Mouse (Mus musculus) forebrain, embryonic 13.5 days (tissue): ENCODE data around the gene Sipa1l1. TPM values are rescaled to one million over a fixed set of nuclear protein-coding genes. Genes with fewer than 3 reads are reported as not detected.

Experiments
- ATAC-seq: fragments of 200-750 bp; cut with Nextera tagmentation; 2 replicates; pipeline ENCODE4 v1.8.0; 2017
- H3K27ac ChIP-seq: fragments of 300-500 bp; sonication (generic); 2 replicates; pipeline ENCODE4 v1.5.1; 2015; ENCODE audit warnings: inconsistent platforms, mild to moderate bottlenecking, moderate library complexity
- H3K27me3 ChIP-seq: fragments of 300-500 bp; sonication (generic); 2 replicates; pipeline ENCODE4 v1.6.1; 2015; ENCODE audit warnings: mild to moderate bottlenecking, inconsistent platforms
- H3K36me3 ChIP-seq: fragments of 300-500 bp; sonication (generic); 2 replicates; pipeline ENCODE4 v1.6.1; 2015; ENCODE audit warnings: mild to moderate bottlenecking, inconsistent platforms; ENCODE audit not compliant: poor library complexity, severe bottlenecking
- H3K4me1 ChIP-seq: fragments of 300-500 bp; sonication (generic); 2 replicates; pipeline ENCODE4 v1.6.1; 2015; ENCODE audit warnings: inconsistent platforms
- H3K4me2 ChIP-seq: fragments of 300-500 bp; sonication (generic); 2 replicates; pipeline ENCODE4 v1.6.1; 2015; ENCODE audit warnings: inconsistent platforms, mild to moderate bottlenecking, moderate library complexity
- H3K4me3 ChIP-seq: fragments of 300-500 bp; sonication (generic); 2 replicates; pipeline ENCODE4 v1.5.1; 2015; ENCODE audit warnings: mild to moderate bottlenecking, inconsistent platforms
- H3K9ac ChIP-seq: fragments of 300-500 bp; sonication (generic); 2 replicates; pipeline ENCODE4 v1.6.1; 2015; ENCODE audit warnings: mild to moderate bottlenecking, inconsistent platforms
- H3K9me3 ChIP-seq: fragments of 300-500 bp; sonication (generic); replicated peaks from 2 replicates; pipeline ENCODE4 v1.6.1; 2016; ENCODE audit warnings: inconsistent platforms
- WGBS: fragments of 180-500 bp; shearing (Covaris S2); methylation state at CpG from one replicate; pipeline ENCODE4 v1.1.7; 2015; 5-methylcytosine and 5-hydroxymethylcytosine counted together
- polyA plus RNA-seq: library from polyadenylated mRNA; unstranded; fragments of >200 nt; fragmentation: Nextera tagmentation; extraction: Ambion mirVana; gene quantifications from 2 replicates; pipeline ENCODE4 v1.2.1, GENCODE M21; 2015

The Sipa1l1 gene
- polyA plus RNA-seq, 1 experiment from 2014 or later: 19.3 TPM

DNA sequence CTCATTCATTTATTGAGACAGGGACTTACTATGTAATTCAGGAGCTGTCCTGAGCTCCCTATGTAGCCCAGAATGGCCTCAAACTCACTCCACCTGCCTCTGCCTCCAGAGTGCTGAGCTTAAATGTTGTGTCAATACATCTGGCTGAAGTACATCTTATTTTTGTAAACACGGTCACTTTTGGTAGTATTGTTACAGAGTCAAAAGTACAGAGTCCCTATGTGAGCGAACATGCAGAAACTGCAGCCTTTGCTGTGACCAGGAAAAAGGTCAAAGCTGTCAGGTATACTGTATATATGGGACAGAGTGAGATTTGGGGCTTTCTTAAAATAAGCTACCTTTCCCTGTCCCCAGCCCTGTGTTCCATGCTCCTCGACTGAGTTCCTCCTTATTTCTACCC, 17.6 kb downstream of the Sipa1l1 start:
- no peak for ATAC-seq
- no peak overlapping the region for H3K27ac ChIP-seq
- peaks cover 12% of the 10 kb centered on the region for H3K4me1 ChIP-seq
- H3K4me2 ChIP-seq: no peak overlapping the region
- 93% methylated on average over 3 of the region's 3 CpGs for WGBS
- no peaks in the 10 kb centered on the region for H3K27me3 ChIP-seq
- H3K9ac ChIP-seq: no peak overlapping the region
- H3K9me3 ChIP-seq: peaks cover 1% of the 10 kb centered on the region
- H3K36me3 ChIP-seq: peaks cover 8% of the 10 kb centered on the region
- no peak overlapping the region for H3K4me3 ChIP-seq

DNA sequence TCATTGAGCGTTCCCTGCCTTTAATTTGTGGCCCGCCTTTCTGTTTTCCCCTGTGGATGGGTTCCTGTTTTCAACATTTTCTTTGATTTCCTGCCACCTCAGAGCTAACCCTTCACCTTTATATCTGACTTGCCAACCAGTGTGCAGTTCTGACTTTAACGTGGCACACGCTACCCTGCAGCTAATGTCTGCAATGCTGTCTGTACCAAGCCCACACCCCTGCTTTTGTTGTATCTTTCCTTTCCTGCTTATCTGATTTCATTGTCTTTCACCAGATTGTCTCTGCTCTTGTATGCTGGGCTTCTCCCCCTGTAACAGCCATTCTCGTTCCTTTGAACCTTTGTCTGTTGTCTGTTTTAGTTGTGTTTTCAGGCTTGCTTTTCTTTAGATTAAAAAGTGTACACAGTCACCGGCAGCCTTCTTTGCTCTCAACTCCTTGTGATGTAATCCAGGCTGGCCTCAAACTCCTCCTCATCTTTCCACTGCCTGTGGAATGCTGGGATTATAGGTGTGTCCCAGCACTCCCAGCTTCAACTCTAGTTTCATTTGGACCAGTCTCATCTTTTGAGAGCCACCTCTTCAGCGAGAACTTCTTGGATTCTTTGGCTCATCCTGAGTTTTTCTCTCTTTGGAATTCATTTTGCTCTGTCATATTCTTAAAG, 18.2 kb downstream of the Sipa1l1 start:
- no peaks in the 10 kb centered on the region for H3K27me3 ChIP-seq
- H3K27ac ChIP-seq: no peak overlapping the region
- no peak overlapping the region for H3K9ac ChIP-seq
- no peak overlapping the region for H3K4me3 ChIP-seq
- ATAC-seq: no peak
- H3K4me1 ChIP-seq: peaks cover 12% of the 10 kb centered on the region
- no peak overlapping the region for H3K4me2 ChIP-seq
- 59% methylated on average over 7 of the region's 7 CpGs for WGBS
- no peaks in the 10 kb centered on the region; the same call in 1 of the 2 replicates for H3K9me3 ChIP-seq
- H3K36me3 ChIP-seq: peaks cover 2% of the 10 kb centered on the region

DNA sequence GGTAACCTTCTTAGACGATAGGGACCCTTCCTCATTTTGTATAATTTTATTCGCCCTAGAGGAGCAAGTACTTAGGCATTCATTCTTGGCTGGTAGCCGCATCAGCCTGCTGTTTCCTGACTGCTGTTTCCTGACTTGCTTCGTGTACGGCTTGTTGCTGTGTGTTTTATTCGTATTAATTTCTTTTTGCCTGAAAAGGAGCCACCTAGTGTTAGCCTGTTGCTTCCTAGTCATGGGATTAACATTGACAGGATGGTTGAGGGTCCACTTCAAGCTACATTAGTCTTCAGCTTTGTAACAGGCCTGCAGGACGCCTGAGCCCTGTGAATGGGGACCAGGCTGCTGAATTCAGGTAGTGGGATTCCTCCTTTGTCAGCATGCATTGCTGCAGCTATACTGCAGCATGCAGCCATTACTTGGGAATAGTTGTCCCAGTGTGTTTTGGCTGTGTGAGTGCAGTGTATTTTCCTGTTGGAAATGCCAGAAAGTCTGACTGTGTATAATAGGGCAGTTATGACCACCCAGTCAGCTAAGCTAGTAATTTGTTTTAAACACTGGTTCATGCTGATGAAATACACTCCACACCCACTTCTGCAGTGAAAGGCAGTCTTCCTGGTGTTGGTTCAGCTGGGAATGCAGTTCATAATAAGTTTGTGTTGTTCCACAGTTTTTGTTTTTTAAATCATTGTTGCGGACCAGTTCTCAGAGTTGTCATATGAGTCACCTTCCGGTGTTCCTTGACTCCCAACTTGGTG, 19.4 kb downstream of the Sipa1l1 start:
- WGBS: 49% methylated on average over 9 of the region's 9 CpGs
- peaks cover 16% of the 10 kb centered on the region for H3K4me1 ChIP-seq
- H3K9me3 ChIP-seq: no peaks in the 10 kb centered on the region
- no peaks in the 10 kb centered on the region for H3K36me3 ChIP-seq
- no peak for ATAC-seq
- no peak overlapping the region for H3K9ac ChIP-seq
- no peak overlapping the region for H3K27ac ChIP-seq
- H3K4me3 ChIP-seq: no peak overlapping the region
- no peak overlapping the region for H3K4me2 ChIP-seq
- no peaks in the 10 kb centered on the region for H3K27me3 ChIP-seq

DNA sequence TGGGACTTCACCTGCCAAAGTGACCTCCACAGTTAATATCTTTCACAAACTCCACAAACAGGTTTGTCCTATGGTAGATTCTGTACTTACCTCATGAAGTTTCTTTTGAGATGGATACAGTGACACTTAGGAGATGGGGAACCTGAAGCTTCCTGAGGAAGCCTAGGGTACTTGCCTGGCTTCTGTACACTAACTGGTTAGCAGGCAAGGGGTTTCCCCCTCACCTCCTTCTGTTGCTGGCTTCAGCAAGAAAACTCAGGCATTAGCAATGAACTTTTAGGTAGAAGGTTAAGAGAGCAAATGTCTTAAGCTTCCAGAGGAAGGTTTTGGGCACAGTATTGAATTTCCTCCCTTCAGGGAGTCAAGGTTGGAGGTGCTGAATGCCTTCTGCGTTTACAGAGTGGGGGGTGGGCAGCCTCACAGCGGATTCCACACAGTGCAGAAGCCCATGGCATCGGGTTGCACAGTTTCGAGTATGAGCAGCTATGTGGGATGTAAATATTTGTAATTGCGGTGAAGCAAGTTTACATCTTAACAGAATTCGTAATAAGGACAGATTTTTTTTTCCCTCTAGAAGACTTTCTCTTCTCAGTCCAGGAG, 20.1 kb downstream of the Sipa1l1 start:
- H3K4me1 ChIP-seq: peaks cover 16% of the 10 kb centered on the region
- ATAC-seq: no peak
- H3K9me3 ChIP-seq: no peaks in the 10 kb centered on the region
- no peak overlapping the region for H3K4me3 ChIP-seq
- H3K4me2 ChIP-seq: no peak overlapping the region
- no peaks in the 10 kb centered on the region for H3K27me3 ChIP-seq
- no peak overlapping the region for H3K9ac ChIP-seq
- H3K36me3 ChIP-seq: no peaks in the 10 kb centered on the region
- H3K27ac ChIP-seq: no peak overlapping the region
- WGBS: 44% methylated on average over 6 of the region's 6 CpGs

DNA sequence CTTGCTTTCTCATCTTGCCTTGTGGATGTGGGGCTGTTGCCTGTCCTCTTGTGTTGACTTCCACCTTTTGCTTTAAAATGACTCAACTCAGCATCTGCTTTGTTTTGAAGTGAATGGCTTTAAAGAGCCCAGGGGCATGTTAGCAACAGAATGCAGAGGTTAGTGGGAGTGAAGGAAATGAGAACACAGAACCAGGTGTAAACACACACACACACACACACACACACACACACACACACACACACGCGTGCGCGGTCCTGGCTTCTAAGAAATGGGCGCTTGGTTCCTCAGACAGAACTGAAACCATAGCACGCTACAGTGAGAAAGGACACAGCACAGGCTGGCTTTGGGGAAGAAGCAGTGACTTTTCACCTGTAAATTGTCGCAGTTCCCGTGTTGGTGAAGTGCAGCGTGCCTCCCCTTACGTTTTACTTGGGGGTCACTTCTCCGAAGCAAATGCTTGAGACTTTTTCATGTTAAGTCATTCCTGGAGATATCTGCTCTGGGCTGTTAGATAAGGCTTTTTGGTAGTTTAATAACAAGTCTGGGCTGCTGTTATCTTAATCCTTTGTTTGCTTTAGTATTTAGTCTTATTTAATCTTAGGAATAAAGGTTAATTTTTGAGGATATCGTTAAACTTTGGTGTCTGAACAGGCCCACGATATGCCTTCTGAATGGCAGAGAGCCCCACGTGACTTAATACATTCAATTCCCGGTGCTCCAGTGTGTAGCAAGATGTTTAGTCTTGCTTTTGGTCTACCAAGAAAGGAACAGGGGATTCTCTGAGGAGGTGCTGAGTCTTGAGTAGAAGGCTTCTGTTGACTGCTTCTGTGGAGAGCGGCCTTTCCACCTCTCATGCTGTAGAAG, 20.8 kb downstream of the Sipa1l1 start:
- peaks cover 16% of the 10 kb centered on the region for H3K4me1 ChIP-seq
- 90% methylated on average over 16 of the region's 16 CpGs for WGBS
- ATAC-seq: no peak
- H3K4me3 ChIP-seq: no peak overlapping the region
- H3K27ac ChIP-seq: no peak overlapping the region
- H3K27me3 ChIP-seq: no peaks in the 10 kb centered on the region
- no peaks in the 10 kb centered on the region for H3K36me3 ChIP-seq
- H3K9me3 ChIP-seq: no peaks in the 10 kb centered on the region
- no peak overlapping the region for H3K9ac ChIP-seq
- H3K4me2 ChIP-seq: no peak overlapping the region

DNA sequence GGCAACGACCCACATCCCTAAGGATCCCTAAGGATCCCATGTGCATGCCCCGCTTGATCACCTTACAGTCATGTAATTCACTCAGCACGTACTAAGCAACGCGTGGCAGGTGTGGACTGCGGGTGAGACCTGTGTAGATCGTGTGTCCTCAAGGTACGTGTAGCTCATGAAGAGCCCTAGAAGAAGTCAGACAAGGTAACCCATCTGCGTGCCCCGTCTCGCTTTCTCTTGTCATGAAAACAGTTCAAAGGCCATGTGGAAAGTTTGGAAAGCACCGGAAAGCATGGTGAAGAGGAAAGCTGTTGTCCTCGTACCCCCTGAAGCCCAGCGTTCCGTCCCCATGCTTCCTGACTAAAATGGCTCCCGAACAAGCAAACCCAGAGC, 21.5 kb downstream of the Sipa1l1 start:
- no peak overlapping the region for H3K4me2 ChIP-seq
- WGBS: 95% methylated on average over 16 of the region's 16 CpGs
- H3K27ac ChIP-seq: no peak overlapping the region
- no peaks in the 10 kb centered on the region for H3K9me3 ChIP-seq
- no peak overlapping the region for H3K4me3 ChIP-seq
- no peaks in the 10 kb centered on the region for H3K27me3 ChIP-seq
- ATAC-seq: no peak
- H3K36me3 ChIP-seq: no peaks in the 10 kb centered on the region
- H3K9ac ChIP-seq: no peak overlapping the region
- H3K4me1 ChIP-seq: peaks cover 16% of the 10 kb centered on the region

DNA sequence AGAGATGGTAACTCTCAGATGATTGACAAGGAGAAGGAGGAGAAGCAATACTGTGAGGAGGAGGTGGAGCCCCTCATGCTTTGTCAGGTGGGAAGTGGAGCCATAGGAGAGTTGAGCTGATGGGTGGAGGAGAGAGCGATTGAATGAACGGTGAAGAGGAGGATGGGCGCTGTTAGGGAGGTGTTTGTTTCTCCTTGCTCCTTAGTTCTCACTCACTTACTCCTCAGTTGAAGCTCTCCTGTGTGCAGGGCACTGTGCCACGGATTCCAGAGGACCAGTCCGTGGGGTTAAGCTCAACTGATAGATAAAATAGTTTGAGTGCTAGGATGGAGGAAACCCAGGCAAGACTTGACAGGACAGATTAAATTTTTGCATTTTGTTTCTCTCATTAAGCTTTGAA, 22.6 kb downstream of the Sipa1l1 start:
- no peak overlapping the region for H3K4me2 ChIP-seq
- peaks cover 24% of the 10 kb centered on the region for H3K4me1 ChIP-seq
- no peak overlapping the region for H3K4me3 ChIP-seq
- H3K9me3 ChIP-seq: no peaks in the 10 kb centered on the region
- no peak overlapping the region for H3K27ac ChIP-seq
- ATAC-seq: no peak
- 84% methylated on average over 5 of the region's 5 CpGs for WGBS
- H3K9ac ChIP-seq: no peak overlapping the region
- H3K27me3 ChIP-seq: no peaks in the 10 kb centered on the region
- no peaks in the 10 kb centered on the region for H3K36me3 ChIP-seq

DNA sequence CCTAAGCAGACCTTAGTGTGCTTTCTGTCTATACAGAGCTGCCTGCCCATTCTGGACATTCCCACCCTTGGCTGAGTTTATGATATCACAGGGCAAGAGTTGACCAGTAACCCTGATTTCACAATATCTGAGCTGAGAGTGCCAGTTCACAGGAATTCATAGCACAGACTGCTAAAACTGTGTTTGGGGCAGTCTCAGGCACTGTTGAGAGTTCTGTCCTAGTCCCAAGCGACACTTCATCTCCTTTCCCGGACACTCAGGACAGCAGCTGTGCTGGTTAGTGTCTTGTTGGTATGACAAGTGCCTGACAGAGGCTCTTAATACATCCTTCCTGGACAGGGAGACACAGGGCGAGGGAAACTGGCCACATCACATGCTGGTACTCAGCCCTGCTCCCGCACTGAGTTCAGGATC, 23.5 kb downstream of the Sipa1l1 start:
- no peaks in the 10 kb centered on the region for H3K36me3 ChIP-seq
- peaks cover 33% of the 10 kb centered on the region for H3K4me1 ChIP-seq
- no peaks in the 10 kb centered on the region for H3K27me3 ChIP-seq
- no peak overlapping the region for H3K4me2 ChIP-seq
- H3K9me3 ChIP-seq: no peaks in the 10 kb centered on the region
- no peak for ATAC-seq
- WGBS: 82% methylated on average over 4 of the region's 4 CpGs
- H3K27ac ChIP-seq: no peak overlapping the region
- H3K9ac ChIP-seq: no peak overlapping the region
- H3K4me3 ChIP-seq: no peak overlapping the region

DNA sequence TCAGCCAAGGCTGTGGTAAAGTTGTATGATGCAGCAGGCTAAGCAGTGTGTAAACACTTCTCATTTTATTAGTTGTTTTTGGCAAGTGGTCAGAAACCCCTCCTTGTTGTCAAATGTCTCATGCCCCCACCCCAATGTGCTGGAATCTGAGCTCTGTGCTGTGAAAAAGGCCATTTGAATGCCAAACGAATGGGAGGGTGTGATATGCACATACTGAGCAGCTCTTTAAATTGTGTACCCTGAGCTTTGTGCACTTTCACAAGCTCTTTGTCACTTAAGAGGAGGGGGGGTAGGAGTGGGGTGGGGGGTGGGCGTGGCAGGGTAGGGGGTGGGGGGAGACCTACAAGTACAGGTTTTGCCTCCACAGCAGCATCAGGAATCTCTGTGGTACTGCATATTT, 24.4 kb downstream of the Sipa1l1 start:
- ATAC-seq: no peak
- Histone ChIP-seq H3K9me3 (no peaks in the 10 kb centered on the region), H3K4me2 (no peak overlapping the region), H3K36me3 (no peaks in the 10 kb centered on the region), H3K4me1 (peaks cover 32% of the 10 kb centered on the region), H3K9ac (no peak overlapping the region), H3K27me3 (no peaks in the 10 kb centered on the region), H3K4me3 (no peak overlapping the region), H3K27ac (no peak overlapping the region)
- 44% methylated on average over 2 of the region's 2 CpGs for WGBS

DNA sequence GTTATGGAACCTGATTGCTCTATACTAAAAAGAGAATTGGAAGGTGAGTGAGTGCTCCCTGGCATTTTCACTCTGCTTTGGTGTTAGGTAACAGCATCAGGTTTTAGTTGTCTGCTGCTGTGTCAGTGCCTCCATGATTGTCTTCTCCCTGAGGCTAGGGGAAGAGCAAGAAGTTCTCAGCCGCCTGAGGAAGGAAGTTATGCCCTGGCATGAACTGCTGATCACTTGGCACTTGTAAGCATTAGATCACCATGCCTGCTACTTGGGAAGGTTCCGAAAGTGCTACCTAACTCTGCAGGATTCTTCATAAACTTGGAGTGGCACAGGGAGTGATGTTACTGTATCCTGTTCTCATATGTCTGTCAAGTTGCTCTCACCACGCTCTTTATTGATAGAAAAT, 25.8 kb downstream of the Sipa1l1 start:
- Histone ChIP-seq H3K36me3 (no peaks in the 10 kb centered on the region), H3K27me3 (no peaks in the 10 kb centered on the region), H3K27ac (no peak overlapping the region), H3K4me2 (no peak overlapping the region), H3K4me3 (no peak overlapping the region), H3K4me1 (peaks cover 22% of the 10 kb centered on the region), H3K9me3 (no peaks in the 10 kb centered on the region), H3K9ac (no peak overlapping the region)
- 90% methylated on average over 3 of the region's 3 CpGs for WGBS
- ATAC-seq: no peak

DNA sequence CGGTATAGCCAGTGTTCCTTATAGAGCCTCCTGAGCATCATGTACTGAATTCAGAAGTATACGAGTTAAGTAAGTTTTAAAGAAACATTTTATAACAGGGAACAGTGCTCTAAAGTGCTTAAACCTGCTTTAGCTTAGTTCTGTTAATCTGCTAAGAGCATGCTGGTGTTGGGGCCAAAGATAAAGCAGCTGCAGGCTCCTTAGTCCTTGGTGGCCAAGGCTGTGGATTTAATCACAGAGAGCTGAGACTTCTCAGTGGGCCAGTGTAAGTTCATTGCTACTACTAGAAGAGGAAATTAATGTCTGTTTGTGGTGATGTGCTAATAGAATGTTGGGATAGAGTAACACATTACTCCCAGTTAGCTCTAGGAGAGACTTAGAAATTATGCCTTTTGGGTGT, 27.1 kb downstream of the Sipa1l1 start:
- 84% methylated on average over 2 of the region's 2 CpGs for WGBS
- ATAC-seq: no peak

More for the DNA sequence above, 27.1 kb downstream of the Sipa1l1 start:
- no peak overlapping the region for H3K9ac ChIP-seq
- no peak overlapping the region for H3K4me3 ChIP-seq
- no peaks in the 10 kb centered on the region for H3K36me3 ChIP-seq
- no peak overlapping the region for H3K27ac ChIP-seq
- peaks cover 22% of the 10 kb centered on the region for H3K4me1 ChIP-seq
- no peaks in the 10 kb centered on the region for H3K9me3 ChIP-seq
- H3K27me3 ChIP-seq: no peaks in the 10 kb centered on the region
- H3K4me2 ChIP-seq: no peak overlapping the region
